Mouse (Mus musculus): ENCODE measurements around the gene Cd300lf. TPM values are rescaled to one million over a fixed set of nuclear protein-coding genes. Genes with fewer than 3 reads are reported as not detected.

The Cd300lf gene
- polyA plus RNA-seq, 1 experiment = 0.81 TPM

DNA sequence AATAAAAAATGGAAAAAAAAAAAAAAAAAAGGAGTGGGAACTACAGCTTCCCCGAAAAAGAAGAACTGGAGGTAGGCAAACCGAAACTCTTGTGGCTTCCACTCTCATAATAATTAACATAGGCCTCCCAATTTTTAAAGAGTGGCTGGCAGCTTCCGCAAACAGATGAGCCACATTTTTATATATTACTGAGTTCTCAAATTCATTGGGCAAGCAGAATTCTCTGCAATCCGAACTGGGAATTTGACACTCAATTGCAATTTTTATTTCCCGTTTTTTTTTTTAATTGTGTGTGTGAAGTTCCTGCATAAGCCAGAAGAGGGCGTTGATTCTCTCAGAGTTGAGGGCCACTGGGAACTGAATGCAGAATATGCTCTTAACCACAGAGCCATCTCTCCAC lies 67.0 kb downstream of the Cd300lf start:
- no peak overlapping the region for H3K4me3 ChIP-seq (ENCODE audit: insufficient read depth, low read length)
- no peak overlapping the region for H3K27ac ChIP-seq (ENCODE audit: insufficient read depth, low read length)
- H3K4me1 ChIP-seq (ENCODE audit: control insufficient read depth, insufficient read depth, low read length) = no peaks in the 10 kb centered on the region
- TF ChIP-seq POLR2A (IDR thresholded peaks at IDR 0.05; ENCODE audit: low read depth, low read length) (no peak), CTCF (IDR thresholded peaks at IDR 0.05; ENCODE audit: borderline replicate concordance, insufficient read depth, low read length) (no peak)

Other genes with a start within 250 kb of the Cd300lf start
- 0.84 TPM in 1 of 2 replicates, not detected in the other for gene Cd300a, start 244.0 kb downstream of the Cd300lf start, polyA plus RNA-seq (2011; ENCODE audit: insufficient read length, low read depth, missing spikeins)
- gene Cd300lb, start 199.6 kb downstream of the Cd300lf start, polyA plus RNA-seq (2011; ENCODE audit: insufficient read length, low read depth, missing spikeins) = 0.48 and 1.1 TPM in 2 replicates
- not detected in 2 replicates for gene Cd300c, start 164.8 kb downstream of the Cd300lf start, polyA plus RNA-seq (2011; ENCODE audit: insufficient read length, low read depth, missing spikeins)
- 0.18 and 0.58 TPM in 2 replicates for gene Cd300ld, start 144.1 kb downstream of the Cd300lf start, polyA plus RNA-seq (2011; ENCODE audit: insufficient read length, low read depth, missing spikeins)
- gene Cd300c2, start 132.1 kb downstream of the Cd300lf start, polyA plus RNA-seq (2011; ENCODE audit: insufficient read length, low read depth, missing spikeins) = 0.67 TPM in 1 of 2 replicates, not detected in the other
- gene Cd300ld2, start 117.8 kb downstream of the Cd300lf start, polyA plus RNA-seq (2011; ENCODE audit: insufficient read length, low read depth, missing spikeins) = not detected in 2 replicates
- gene Cd300ld4, start 107.0 kb downstream of the Cd300lf start, polyA plus RNA-seq (2011; ENCODE audit: insufficient read length, low read depth, missing spikeins) = not detected in 2 replicates
- gene Cd300ld5, start 96.2 kb downstream of the Cd300lf start, polyA plus RNA-seq (2011; ENCODE audit: insufficient read length, low read depth, missing spikeins) = not detected in 2 replicates
- gene Cd300ld3, start 85.6 kb downstream of the Cd300lf start, polyA plus RNA-seq (2011; ENCODE audit: insufficient read length, low read depth, missing spikeins) = 1.2 TPM in 1 of 2 replicates, not detected in the other
- gene Cd300e, start 71.8 kb downstream of the Cd300lf start, polyA plus RNA-seq (2011; ENCODE audit: insufficient read length, low read depth, missing spikeins) = not detected in 2 replicates
- 0.32 and 0.35 TPM in 2 replicates for gene Rab37, start 42.6 kb downstream of the Cd300lf start, polyA plus RNA-seq (2011; ENCODE audit: insufficient read length, low read depth, missing spikeins)
- gene Slc9a3r1, start 29.3 kb upstream of the Cd300lf start, polyA plus RNA-seq (2011; ENCODE audit: insufficient read length, low read depth, missing spikeins) = 22.3 and 23.4 TPM in 2 replicates
- gene Tmem104, start 53.5 kb upstream of the Cd300lf start, polyA plus RNA-seq (2011; ENCODE audit: insufficient read length, low read depth, missing spikeins) = 11.6 and 13.3 TPM in 2 replicates
- gene Nat9, start 53.9 kb upstream of the Cd300lf start, polyA plus RNA-seq (2011; ENCODE audit: insufficient read length, low read depth, missing spikeins) = 13.3 and 20.7 TPM in 2 replicates
- gene Grin2c, start 133.3 kb upstream of the Cd300lf start, polyA plus RNA-seq (2011; ENCODE audit: insufficient read length, low read depth, missing spikeins) = not detected in 2 replicates
- gene Fdxr, start 143.1 kb upstream of the Cd300lf start, polyA plus RNA-seq (2011; ENCODE audit: insufficient read length, low read depth, missing spikeins) = 4.1 and 6.4 TPM in 2 replicates
- gene Fads6, start 163.7 kb upstream of the Cd300lf start, polyA plus RNA-seq (2011; ENCODE audit: insufficient read length, low read depth, missing spikeins) = 0.15 TPM in 1 of 2 replicates, not detected in the other
- not detected in 2 replicates for gene Otop2, start 173.2 kb upstream of the Cd300lf start, polyA plus RNA-seq (2011; ENCODE audit: insufficient read length, low read depth, missing spikeins)
- 0.15 TPM in 1 of 2 replicates, not detected in the other for gene Ush1g, start 188.0 kb upstream of the Cd300lf start, polyA plus RNA-seq (2011; ENCODE audit: insufficient read length, low read depth, missing spikeins)
- gene Otop3, start 200.7 kb upstream of the Cd300lf start, polyA plus RNA-seq (2011; ENCODE audit: insufficient read length, low read depth, missing spikeins) = not detected in 2 replicates
- 3.2 and 5.9 TPM in 2 replicates for gene Hid1, start 233.8 kb upstream of the Cd300lf start, polyA plus RNA-seq (2011; ENCODE audit: insufficient read length, low read depth, missing spikeins)
- 24.2 and 29.5 TPM in 2 replicates for gene Cdr2l, start 247.9 kb upstream of the Cd300lf start, polyA plus RNA-seq (2011; ENCODE audit: insufficient read length, low read depth, missing spikeins)